Comparison of ENCODE assay signal across 7 mouse cellular contexts in the genomic region with DNA sequence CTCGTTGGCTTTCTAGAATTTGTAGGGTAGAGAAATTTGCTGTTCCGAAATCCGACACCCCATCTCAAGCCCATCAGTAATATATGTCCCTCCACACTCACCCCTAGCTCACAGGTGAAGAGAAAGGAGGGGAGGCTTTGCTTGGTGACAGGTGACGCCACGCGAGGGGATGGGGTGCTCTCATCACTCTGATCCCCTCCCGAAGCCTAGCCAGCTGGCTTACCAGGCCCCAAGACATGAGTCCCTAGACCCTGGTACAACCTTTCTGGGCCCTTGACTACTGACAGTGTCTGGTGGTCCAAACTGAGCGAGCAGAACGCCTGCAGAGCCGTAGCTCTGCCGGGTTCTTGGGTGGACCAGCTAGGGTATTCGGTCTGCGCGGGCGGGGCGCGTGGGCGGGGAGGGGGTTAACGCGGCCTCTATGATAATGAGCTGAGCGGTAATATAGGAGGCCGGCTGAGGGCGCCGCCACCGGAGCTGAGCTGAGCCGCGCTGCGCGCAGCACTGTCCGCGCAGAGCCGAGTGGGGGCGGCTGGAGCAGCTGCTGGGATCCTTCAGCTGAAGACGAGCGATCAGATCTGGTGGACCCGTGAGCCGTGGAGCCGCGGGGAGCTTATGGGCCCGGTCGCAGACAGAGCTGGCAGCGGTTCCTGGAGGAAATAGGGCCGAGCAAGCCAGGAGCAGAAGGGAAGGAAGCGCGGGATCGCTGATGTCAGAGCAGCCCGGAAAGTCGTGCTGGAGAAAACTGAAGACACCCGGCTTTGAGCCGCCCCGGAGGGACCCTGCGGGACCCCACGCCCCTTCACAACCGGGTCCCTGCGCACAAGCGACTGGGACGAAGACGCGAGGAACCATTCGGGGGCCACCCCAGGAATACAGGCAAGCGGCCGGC. TPM values are rescaled to one million over a fixed set of nuclear protein-coding genes. Genes with fewer than 3 reads are reported as not detected.
A peak's percentile ranks its signal among the peaks of the same experiment; 100 is the strongest.
DNase-seq lines count a peak whose midpoint lies in the region; ATAC-seq and TF ChIP-seq lines count a peak whose summit lies in the region.

No protein-coding gene starts in this region.

- peak overlapping the region; percentile 77 for H3K27ac ChIP-seq in heart, embryonic 11.5 days (ENCODE audit: low read depth, low read length)
- H3K27ac ChIP-seq in kidney, embryonic 16.5 days (ENCODE audit: low read length) = peak overlapping the region; percentile 83
- H3K27ac ChIP-seq in midbrain, postnatal 0 days (ENCODE audit: low read depth, low read length) = peak overlapping the region; percentile 80

- peaks cover 32% of the 10 kb centered on the region for H3K4me1 ChIP-seq in erythroblast, embryonic 14.5 days (ENCODE audit: control insufficient read depth)
- H3K4me1 ChIP-seq in heart, embryonic 11.5 days (ENCODE audit: control insufficient read depth, insufficient read depth, low read length) = peaks cover 13% of the 10 kb centered on the region
- peaks cover 39% of the 10 kb centered on the region for H3K4me1 ChIP-seq in kidney, embryonic 16.5 days (ENCODE audit: insufficient read depth, low read length)
- H3K4me1 ChIP-seq in midbrain, postnatal 0 days (ENCODE audit: insufficient read depth, low read length) = peaks cover 12% of the 10 kb centered on the region

- WGBS in heart, embryonic 11.5 days (ENCODE audit: insufficient replicate concordance) = 1% methylated on average over 62 of the region's 62 CpGs
- under 1% methylated on average over 62 of the region's 62 CpGs for WGBS in kidney, embryonic 16.5 days
- under 1% methylated on average over 62 of the region's 62 CpGs for WGBS in midbrain, postnatal 0 days

- peak; percentile 64 for TF ChIP-seq CTCF in midbrain, postnatal 0 days (IDR thresholded peaks at IDR 0.05)

- H3K27me3 ChIP-seq in erythroblast, embryonic 14.5 days (ENCODE audit: control insufficient read depth) = peaks cover 12% of the 10 kb centered on the region
- H3K27me3 ChIP-seq in heart, embryonic 11.5 days (ENCODE audit: control insufficient read depth, insufficient read depth, low read length) = no peaks in the 10 kb centered on the region; the same call in none of the 2 replicates
- H3K27me3 ChIP-seq in kidney, embryonic 16.5 days (ENCODE audit: insufficient read depth, low read length) = peaks cover 2% of the 10 kb centered on the region; the same call in 1 of the 2 replicates
- no peaks in the 10 kb centered on the region for H3K27me3 ChIP-seq in midbrain, postnatal 0 days (ENCODE audit: insufficient read depth, low read length)
- no peaks in the 10 kb centered on the region for H3K27me3 ChIP-seq in splenic B cell, adult 2 months (ENCODE audit: control insufficient read depth, insufficient read depth, low read length, poor library complexity, severe bottlenecking)

- peak overlapping the region; percentile 81 for H3K4me3 ChIP-seq in erythroblast, embryonic 14.5 days (replicated peaks)
- peak overlapping the region; percentile 85 for H3K4me3 ChIP-seq in heart, embryonic 11.5 days (ENCODE audit: low read depth, low read length)
- H3K4me3 ChIP-seq in kidney, embryonic 16.5 days (ENCODE audit: low read length) = peak overlapping the region; percentile 55
- peak overlapping the region; percentile 94 for H3K4me3 ChIP-seq in midbrain, postnatal 0 days (ENCODE audit: low read depth, low read length)

- H3K9ac ChIP-seq in heart, embryonic 11.5 days (ENCODE audit: low read depth, low read length) = peak overlapping the region; percentile 87
- peak overlapping the region; percentile 66 for H3K9ac ChIP-seq in kidney, embryonic 16.5 days (replicated peaks; ENCODE audit: low read length)
- peak overlapping the region; percentile 85 for H3K9ac ChIP-seq in midbrain, postnatal 0 days (replicated peaks; ENCODE audit: low read length, poor library complexity, severe bottlenecking)

- H3K4me2 ChIP-seq in heart, embryonic 11.5 days = peak overlapping the region; percentile 91
- H3K4me2 ChIP-seq in kidney, embryonic 16.5 days (replicated peaks; ENCODE audit: low read depth, low read length) = peak overlapping the region; percentile 93
- peak overlapping the region; percentile 88 for H3K4me2 ChIP-seq in midbrain, postnatal 0 days (ENCODE audit: low read depth, low read length, poor library complexity, severe bottlenecking)

- no peaks in the 10 kb centered on the region for H3K9me3 ChIP-seq in erythroblast, embryonic 14.5 days (ENCODE audit: control insufficient read depth, low read length)
- H3K9me3 ChIP-seq in heart, embryonic 11.5 days (replicated peaks; ENCODE audit: control insufficient read depth, low read length) = no peaks in the 10 kb centered on the region
- no peaks in the 10 kb centered on the region for H3K9me3 ChIP-seq in kidney, embryonic 16.5 days (ENCODE audit: low read length)
- H3K9me3 ChIP-seq in midbrain, postnatal 0 days (ENCODE audit: low read length) = no peaks in the 10 kb centered on the region

- no peaks in the 10 kb centered on the region for H3K36me3 ChIP-seq in erythroblast, embryonic 14.5 days (ENCODE audit: control insufficient read depth)
- no peaks in the 10 kb centered on the region for H3K36me3 ChIP-seq in heart, embryonic 11.5 days (ENCODE audit: control insufficient read depth, insufficient read depth, low read length)
- H3K36me3 ChIP-seq in kidney, embryonic 16.5 days (ENCODE audit: insufficient read depth, low read length) = no peaks in the 10 kb centered on the region
- no peaks in the 10 kb centered on the region for H3K36me3 ChIP-seq in midbrain, postnatal 0 days (ENCODE audit: insufficient read depth, low read length)
- H3K36me3 ChIP-seq in splenic B cell, adult 2 months (ENCODE audit: control insufficient read depth, insufficient read depth, low read length, poor library complexity, severe bottlenecking) = no peaks in the 10 kb centered on the region

- peak; percentile 87 for ATAC-seq in heart, embryonic 11.5 days (replicated peaks; ENCODE audit: insufficient number of reproducible peaks, low FRiP score, low TSS enrichment)
- ATAC-seq in kidney, embryonic 16.5 days (ENCODE audit: low FRiP score, low TSS enrichment) = peak; percentile 94
- ATAC-seq in midbrain, postnatal 0 days (ENCODE audit: low FRiP score) = peak; percentile 94

- DNase-seq in c-Kit-negative CD71-positive TER-119-positive erythroid progenitor cells, embryonic 14.5 days (ENCODE audit: low read depth, low spot score) = peak; percentile 17
- DNase-seq in liver = peak; percentile 87
- peak; percentile 92 for DNase-seq in midbrain, postnatal 0 days (ENCODE audit: low spot score)
- peak; percentile 15 for DNase-seq in splenic B cell, adult 2 months (ENCODE audit: low read depth, low spot score)

RNA-seq across cellular contexts. Expression of a gene that starts 1.6 kb away (rescaled TPM):
- 0.03 and 0.06 TPM in 2 replicates for polyA plus RNA-seq in erythroblast, embryonic 14.5 days (2012)
- 6.4 and 6.7 TPM in 2 replicates for polyA plus RNA-seq in heart, embryonic 11.5 days (2014; fragmentation: Nextera tagmentation; extraction: Ambion mirVana)
- polyA plus RNA-seq in kidney, embryonic 16.5 days (2015; fragmentation: Nextera tagmentation; extraction: Ambion mirVana) = 6.0 and 6.7 TPM in 2 replicates
- 43.6 and 44.3 TPM in 2 replicates for total RNA-seq in midbrain, postnatal 0 days (2014; rRNA removed)
- 8.3 and 9.9 TPM in 2 replicates for polyA plus RNA-seq in midbrain, postnatal 0 days (2015; fragmentation: Nextera tagmentation; extraction: Ambion mirVana)

Comparison
In these comparisons a context has a peak if more than half of its experiments do, and no peak if none do; other contexts are left out.
1. Peak in every context shown above with its lines: DNase-seq, ATAC-seq, H3K4me3 ChIP-seq and H3K27ac ChIP-seq.
2. DNase-seq: peak in every context shown above with its lines; median percentile 92 in midbrain, postnatal 0 days; 87 in liver; 17 in c-Kit-negative CD71-positive TER-119-positive erythroid progenitor cells, embryonic 14.5 days; 15 in splenic B cell, adult 2 months.